Mouse (Mus musculus) frontal cortex, postnatal 36 days (tissue): ENCODE measurements around the gene Tfap2b.

Experiments
- DNase-seq, 2 experiments: peaks; one replicate each; pipeline ENCODE4 v3.0.0; 2022; ENCODE audit warnings: low spot score in 2 of 2

Tfap2b gene

DNA sequence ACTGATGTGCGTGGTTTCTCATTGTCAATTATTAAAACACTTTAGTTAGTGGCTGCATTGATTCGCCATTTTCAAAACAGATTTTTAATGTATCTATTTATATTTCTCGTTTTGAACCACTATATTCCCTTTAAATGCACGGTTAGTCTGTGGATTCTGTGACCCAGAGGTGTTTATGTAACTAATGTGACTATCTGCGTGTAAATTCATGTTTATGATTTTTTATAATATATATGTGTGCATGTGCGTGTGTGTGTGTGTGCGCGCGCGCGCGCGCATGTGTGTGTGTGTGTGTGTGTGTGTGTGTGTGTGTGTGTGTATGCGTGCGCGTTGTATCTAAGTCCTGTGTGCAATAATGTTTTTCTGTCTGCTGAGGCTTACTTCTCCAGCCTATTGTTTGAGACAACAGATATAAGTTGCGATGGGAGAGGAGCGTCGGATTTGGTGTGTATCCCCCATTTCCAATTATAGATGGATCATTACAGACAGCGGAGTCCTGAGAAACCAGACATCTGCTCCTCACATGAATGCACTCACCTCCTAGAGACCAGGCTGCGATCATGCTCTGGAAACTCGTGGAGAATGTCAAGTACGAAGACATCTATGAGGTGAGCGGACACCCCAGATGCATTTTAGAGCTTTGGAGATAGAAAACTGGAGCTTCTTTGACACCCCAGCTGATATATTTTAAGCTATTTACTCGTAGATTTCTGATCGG lies at the start of gene Tfap2b:
TSS of gene Tfap2b (plus strand) at position 274 of the 718 bp plus-strand sequence.
- DNase-seq = no peak

DNA sequence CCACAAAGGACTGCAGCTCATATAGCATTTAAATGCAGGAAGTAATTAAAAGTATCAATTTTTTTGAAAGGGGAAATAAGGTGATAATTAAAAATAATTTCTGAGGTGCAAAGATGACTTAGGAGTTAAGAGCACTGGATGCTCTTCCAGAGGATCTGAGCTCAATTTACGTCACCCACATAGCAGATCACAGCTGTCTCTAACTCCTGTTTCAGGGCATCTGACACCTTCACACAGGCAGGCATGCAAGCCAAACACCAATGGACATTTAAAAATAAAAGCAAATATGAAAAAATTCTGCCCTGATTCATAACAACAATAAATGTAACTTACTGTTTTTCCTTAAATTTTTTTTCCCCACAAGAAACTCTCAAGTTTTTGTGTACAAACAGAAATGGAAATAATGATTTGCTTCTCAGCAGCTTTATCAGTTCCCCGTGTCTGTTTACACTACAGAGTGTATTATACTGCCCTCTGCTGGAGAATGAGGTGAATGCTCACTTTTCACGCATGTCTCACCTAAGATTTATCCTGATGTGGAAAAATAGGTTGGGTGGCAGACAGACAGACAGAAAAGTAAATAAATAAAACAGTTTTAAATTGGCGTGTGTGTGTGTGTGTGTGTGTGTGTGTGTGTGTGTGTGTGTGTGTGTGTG lies 29.8 kb upstream of the Tfap2b start:
- peak in 1 of 2 experiments; percentile 31 for DNase-seq

DNA sequence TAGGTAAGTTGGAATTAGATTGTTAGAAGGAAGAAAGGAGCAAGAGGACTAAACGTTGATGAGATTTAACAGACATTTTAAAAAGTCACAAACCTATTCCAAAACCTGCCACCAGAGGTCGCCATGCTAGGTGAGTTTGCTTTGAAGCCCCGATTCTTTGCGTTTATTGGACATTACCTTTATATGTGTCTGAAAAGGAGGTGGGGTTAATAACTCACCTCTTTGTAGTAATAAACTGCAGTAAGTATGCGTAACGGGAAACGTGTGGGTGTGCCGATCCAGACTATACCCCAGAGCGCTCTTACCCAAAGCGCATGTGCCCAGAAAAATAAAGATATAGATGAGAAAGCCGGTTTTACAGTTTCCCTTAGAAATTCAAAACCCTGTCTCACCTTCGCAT lies 3.1 kb upstream of the Tfap2b start:
- peak in 1 of 2 experiments; percentile 65 for DNase-seq

GRCm38 (mm10) chr1:19206194-19206593 lies 2.5 kb upstream of the Tfap2b start:
- no peak for DNase-seq

DNA sequence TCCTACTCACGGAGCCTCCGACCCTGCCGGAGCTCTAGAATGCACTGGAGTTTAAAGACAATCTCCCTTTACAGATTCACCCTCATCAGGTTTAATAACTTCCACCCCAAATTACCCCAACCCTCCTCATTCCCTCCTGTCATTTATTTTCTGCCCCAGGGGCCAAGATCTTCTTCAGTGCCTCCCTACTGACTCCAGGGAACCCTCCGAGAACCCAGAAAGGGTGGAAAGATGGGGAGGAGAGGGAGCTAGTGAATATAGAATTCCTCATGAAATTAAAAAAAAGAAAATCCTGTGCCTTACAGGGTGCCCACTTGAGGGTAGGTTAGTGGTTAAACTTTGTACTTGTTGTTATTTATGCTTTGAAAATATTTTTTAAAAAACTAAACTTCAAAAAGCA lies 1.1 kb upstream of the Tfap2b start:
- DNase-seq = no peak

GRCm38 (mm10) chr1:19209359-19209745 lies 638 bp downstream of the Tfap2b start:
- no peak for DNase-seq

- DNase-seq = no peak
Observed at GRCm38 (mm10) chr1:19209776-19210175, 1.1 kb downstream of the Tfap2b start.

DNA sequence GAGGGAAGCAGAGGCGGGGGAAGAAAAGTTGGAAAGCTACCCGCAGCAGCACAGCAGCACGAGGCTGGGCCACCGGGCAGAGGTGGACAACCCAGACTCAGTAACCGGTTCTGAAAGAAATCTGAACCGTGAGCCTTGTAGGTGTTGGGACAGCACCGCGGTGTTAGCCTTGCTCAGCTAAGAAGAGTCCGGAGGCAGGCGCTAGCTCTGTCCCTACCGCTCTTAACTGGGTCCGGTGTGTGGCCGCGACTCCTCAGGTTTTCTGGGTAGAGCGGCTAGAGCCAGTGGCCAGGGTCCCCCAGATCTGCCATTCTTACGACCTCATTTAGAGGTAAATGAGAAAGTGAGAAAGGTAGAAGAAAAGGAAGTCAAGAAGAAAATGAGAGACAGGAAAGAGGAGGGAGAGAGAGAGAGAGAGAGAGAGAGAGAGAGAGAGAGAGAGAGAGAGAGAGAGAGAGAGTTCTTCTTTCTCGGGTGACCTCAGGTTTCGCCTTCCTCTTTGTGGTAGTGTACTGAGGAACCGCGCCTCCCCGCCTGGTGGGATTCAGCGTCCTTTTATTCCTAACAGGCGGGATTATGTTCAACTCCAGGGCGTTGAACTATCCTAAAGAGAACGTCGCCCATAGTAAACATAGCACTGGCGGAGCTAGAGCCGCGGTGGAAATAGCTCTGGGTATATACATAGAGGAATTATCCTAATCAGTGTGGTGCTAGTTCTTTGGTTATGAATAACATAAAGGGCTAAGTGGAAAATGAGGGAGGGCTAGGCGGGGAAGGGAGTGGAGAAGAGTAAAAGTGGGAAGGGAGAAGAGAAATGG lies 1.7 kb downstream of the Tfap2b start:
- no peak for DNase-seq

GRCm38 (mm10) chr1:19211033-19211405 lies 2.3 kb downstream of the Tfap2b start:
- no peak for DNase-seq

- no peak for DNase-seq
Observed at GRCm38 (mm10) chr1:19211546-19212154, 2.9 kb downstream of the Tfap2b start.

DNA sequence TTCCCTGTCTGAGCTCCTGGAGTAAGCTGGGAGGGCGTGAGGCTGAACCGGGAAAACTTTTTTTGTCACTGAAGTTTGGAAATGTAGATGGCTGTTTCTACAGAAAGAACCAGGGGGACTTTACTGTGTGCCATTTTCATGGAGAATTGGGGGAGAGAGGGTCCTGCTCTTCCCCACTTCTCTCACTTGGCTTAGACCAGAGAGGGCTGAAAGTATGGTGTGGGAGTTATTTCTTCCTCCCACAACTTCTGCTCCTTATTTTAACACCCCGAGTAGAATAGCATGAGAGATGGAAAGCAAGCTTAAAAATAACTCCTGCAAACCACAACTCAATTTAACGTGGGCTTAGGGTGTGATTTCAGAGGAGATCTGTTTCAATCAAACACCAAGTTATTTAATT lies 4.0 kb downstream of the Tfap2b start:
- no peak for DNase-seq

GRCm38 (mm10) chr1:19213171-19213570 lies 4.5 kb downstream of the Tfap2b start:
- no peak for DNase-seq

DNA sequence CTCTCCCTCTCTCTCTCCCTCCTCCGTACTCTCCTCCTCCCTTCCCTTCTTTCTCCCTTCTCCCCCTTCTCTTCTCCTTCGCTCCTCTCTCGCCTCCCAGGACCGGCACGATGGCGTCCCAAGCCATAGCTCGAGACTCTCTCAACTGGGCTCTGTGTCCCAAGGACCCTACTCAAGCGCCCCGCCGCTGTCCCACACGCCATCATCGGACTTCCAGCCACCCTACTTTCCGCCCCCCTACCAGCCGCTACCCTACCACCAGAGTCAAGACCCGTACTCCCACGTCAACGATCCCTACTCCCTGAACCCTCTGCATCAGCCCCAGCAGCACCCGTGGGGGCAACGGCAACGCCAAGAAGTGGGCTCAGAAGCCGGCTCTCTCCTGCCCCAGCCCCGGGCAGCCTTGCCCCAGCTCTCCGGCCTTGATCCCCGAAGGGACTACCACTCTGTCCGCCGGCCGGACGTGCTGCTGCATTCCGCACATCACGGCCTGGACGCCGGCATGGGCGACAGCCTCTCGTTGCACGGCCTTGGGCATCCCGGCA lies 5.2 kb downstream of the Tfap2b start:
- DNase-seq = no peak

DNA sequence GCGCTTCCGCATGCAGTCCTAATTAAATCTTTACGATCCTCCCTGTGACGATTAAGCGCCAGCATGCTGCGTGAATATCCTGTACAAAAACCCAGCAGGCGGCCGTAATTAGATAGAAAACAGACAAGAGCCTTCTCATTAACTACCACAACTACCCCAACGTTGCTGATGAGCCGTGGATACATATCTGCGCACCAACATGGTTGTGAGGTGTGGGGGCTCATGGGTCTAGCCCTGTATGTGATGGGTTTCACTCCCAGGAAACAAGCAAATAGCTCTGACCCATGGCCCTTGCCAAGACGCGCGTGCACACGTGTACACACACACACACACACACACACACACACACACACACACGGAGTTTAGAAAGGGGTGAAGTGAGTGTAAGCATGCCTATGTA lies 8.7 kb downstream of the Tfap2b start:
- no peak for DNase-seq

DNA sequence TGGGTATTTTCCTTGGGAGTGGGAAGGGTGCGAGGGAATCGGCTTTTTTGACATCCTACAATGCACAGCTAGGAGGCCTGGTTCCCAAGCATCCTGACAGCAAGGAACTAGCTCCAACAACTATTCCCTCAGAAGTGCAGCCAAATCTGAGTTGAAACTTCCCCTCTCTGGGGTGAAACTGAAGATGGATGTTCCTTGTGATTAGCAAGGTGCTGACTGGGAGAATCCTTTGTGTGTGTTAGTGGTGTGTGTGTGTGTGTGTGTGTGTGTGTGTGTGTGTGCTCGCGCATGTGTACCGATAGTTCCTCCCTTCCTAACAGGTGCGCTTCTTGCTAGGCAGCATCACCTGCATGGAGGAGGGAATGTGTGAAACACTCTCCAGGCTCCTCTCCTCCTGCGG lies 9.5 kb downstream of the Tfap2b start:
- DNase-seq = no peak

DNA sequence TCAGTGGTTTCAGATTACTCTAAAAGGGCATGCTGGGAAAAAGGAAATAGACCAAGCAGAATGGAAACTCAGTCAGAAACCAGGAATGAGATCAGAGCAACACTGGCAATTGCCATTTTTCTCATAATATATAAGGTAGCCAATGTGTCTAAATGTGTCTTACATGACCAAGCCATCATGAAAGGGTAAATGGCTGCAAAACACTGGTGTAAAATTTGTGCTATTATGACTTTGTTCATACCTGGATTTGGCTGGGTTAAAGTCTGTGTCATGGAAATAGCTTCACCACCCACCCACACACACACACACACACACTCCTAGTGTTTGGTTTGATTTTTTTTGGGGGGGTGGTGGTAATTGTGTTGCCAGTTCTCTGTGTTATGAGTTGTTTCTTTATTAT lies 10.7 kb downstream of the Tfap2b start:
- no peak for DNase-seq

DNA sequence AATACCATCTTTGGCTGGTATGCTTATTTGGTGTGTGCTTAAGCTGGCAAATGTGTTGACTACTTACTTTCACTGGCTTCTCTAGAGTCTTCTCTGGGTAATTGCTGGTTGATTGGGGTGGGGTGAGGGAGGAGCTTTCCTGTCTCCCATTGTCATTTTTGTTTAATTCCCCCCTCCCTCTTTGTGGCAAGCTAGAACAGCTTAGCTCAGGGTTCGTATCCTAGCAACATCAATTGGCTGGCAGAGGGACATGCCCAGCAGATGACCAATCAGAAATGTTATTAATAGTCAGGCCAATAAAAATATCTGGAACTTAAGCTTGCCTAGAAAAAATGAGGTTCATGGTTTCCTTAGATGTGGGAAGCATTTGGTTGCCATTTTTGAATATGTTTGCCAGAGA lies 11.8 kb downstream of the Tfap2b start:
- DNase-seq = no peak

DNA sequence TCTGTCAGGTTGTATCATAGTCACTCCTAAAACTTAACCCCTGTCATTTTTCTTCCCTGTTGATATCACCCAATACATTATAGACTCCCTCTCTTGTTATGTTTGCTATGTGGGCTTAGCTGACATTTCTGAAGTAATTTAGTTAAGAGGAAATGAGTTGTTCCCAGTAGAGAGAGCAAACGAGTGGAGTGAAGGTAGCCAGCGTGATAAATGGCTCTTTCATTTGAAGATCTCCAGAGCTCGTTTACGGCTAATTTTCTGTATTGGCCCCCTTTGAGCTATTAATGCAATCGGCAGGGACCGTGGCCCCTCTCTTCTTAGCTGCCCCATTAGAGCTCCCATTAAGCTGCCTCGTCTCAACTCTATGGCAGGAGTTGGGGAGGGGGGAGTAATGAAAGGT lies 12.9 kb downstream of the Tfap2b start:
- DNase-seq = no peak

DNA sequence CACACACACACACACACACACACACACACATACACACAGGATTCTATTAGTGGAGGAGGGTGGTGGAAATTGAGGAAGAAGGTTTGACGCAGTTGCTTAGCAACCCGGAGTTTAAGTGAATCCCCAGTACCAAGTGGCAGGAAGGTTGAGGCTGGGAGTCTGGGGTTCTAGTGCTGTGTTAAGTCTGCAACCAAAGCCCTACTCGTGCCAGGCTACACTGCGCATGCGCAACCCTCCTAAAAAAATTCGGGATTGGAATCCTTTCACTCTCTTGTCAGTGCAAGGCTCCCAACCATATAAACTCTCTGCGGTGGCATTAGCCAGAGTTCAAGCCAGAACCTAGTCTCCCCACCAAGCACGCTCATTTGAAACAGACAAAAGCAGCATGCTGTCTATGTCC lies 18.0 kb downstream of the Tfap2b start:
- no peak for DNase-seq

GRCm38 (mm10) chr1:19230926-19231573 lies 22.3 kb downstream of the Tfap2b start:
- DNase-seq = no peak

GRCm38 (mm10) chr1:19231574-19232080 lies 22.9 kb downstream of the Tfap2b start:
- no peak for DNase-seq
